Mouse (Mus musculus) T-helper 2 cell (primary cell): Measurements from ENCODE around the gene Ywhab.

Experiments
- in situ Hi-C: fragments of 300-600 bp; cut with MboI, MseI; formaldehyde crosslinking; loops from one replicate; pipeline ENCODE4 v1.15.1; 2025; ENCODE audit warnings: high pct_unique_total_duplicates

Gene Ywhab

DNA sequence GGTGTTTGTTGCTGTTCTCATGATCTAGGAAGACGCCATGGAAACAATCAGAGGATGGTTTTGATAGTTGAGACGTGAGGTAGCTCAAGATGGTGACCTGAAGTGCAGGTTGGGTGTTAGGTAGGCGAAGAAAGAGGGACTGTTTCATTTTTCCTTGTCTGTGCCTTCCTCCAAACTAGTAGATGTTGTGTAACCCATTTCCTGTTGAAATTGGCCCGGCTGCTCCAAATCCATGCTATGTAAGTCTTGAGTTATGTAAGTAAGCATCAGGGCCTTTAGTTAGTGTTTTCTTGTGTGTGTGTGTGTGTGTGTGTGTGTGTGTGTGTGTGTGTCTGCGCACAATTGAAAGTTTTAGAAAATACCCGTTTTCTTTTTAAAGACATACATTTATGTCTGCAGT is 14.5 kb downstream of the Ywhab start:
- in situ Hi-C loops, result no loop called here

DNA sequence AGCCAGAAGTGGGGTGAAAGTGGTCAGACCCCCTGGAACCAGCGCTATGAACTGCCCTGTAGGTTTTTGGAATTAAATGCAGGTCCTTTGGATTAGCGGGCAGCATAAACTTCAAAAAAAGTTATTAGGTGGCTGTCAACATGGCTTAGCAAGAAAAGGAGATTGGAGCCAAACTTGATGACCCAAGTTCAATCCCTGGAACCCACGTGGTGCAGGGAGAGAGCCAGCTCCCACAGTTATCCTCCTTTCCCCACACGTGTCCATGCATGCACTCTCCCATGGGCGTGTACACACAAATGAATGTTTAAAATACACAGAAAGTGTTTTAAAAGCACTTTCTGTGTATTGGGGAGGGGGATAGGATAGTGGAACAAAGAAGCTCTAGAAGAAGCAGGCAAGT is 15.7 kb downstream of the Ywhab start:
- in situ Hi-C loops, result no loop called here

DNA sequence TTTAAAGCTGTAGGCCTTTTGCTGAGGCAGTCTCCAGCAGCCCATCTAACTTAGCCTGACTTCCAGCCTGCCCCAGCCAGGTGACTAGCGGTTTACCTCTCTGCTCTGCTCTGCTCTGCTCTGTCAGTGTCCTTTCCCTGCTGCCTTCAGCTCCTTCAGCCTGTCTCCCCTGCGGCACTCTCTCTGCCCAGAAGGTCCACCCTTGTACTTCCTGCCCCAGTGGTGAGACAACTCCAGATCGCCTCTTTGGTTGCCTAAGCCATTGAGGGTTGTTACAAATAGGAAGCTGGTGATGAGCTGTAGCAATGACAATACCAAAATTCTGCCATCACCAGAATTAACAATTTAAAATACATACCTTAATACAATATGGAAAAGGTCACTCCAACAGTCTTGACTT is 16.2 kb downstream of the Ywhab start:
- in situ Hi-C loops, result no loop called here

DNA sequence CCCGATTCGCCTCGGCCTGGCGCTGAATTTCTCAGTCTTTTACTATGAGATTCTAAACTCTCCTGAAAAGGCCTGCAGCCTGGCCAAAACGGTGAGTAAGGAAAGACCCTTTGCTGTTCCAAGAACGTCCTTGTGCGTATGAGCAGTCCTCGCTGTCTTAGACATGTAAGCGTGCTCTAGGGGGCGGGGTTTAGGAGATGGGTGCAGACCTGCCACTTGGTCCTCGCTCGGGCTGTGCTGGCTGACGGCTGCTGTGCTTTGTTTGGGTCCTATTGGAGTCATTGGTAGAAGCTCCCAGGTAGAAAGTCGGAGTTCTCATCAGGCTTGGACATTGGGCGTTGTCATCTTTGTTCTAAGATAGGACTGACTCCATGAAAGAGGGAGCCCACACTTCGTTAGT is 20.5 kb downstream of the Ywhab start:
- in situ Hi-C loops, result no loop called here

DNA sequence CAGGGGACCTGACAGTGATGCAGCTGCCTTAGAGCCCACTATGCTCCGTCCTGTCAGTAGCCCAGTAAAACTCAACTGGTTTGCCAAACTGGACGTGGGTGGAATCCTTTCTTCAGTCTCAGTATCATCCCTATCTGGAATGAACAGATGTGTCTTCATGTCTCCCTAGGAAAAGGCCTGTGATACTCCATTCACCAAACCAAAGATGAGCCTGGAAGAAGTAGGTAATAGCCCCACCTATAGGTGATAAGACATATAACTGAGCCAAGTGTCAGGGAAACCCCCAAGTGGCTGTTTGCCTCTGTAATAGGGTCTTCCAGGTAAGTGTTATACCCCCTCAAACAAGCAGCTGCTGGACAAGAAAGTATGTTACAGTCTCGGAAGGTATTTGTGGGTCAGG is 24.1 kb downstream of the Ywhab start:
- in situ Hi-C loops, result no loop called here

DNA sequence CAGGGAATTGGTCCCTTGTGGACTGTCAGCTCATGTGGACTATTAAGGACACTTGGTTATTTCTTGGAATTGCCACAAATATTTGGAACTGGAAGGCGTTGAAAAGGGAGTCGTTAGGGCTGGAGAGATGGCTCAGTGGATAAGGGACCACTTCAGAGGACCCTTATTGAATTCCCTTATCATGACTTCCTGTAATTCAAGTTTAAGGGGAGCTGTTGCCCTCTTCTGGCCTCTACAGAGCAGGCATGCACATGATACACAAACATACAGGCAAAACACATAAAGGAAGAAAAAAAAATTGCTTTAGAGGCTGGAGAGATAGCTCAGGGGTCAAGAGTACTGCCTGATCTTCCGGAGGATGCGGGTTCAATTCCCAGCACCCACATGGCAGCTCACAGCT is 25.2 kb downstream of the Ywhab start:
- in situ Hi-C loops, result no loop called here

DNA sequence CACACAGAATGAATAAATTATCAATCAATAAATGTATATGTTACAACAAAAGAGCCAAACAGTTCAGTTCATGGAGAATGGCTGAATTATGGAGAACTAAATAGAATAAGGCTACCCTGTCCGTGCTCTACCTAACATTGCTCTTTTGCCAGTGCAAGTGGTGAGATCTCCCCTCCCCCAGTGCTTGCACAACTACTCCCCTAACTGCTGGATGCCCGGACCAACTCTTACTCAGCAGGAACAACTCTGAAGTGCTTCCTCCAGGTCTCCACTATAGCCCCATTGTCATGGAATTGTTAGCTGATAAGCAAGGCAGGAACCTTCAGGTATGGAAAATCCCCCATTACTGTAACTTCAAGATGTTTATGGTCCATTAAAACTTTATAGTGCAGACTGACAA is 27.3 kb downstream of the Ywhab start:
- in situ Hi-C loops, result no loop called here

DNA sequence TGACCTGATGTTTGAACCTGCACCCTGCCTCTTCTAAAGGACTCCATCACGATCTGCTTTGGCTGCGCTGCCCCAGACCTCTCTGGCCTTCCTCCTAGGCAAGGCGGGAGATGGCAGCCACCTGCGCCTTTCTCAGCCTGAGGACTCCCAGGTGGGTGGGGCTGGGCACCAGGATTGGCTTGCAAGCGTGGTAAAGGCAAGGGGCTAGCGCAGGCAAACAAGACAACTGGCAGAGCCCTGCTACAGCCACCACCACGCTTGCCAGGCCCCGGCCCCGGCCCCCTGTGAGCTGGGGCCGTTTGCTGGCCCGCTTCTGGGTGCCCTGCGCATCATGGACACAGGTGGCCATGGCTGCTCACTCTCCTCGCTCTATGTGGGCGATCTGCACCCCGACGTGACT is 30.4 kb downstream of the Ywhab start, which contains the start of gene Pabpc1l:
TSS of gene Pabpc1l (plus strand) at position 301 of the 400 bp plus-strand sequence.
- in situ Hi-C loops, result no loop called here

DNA sequence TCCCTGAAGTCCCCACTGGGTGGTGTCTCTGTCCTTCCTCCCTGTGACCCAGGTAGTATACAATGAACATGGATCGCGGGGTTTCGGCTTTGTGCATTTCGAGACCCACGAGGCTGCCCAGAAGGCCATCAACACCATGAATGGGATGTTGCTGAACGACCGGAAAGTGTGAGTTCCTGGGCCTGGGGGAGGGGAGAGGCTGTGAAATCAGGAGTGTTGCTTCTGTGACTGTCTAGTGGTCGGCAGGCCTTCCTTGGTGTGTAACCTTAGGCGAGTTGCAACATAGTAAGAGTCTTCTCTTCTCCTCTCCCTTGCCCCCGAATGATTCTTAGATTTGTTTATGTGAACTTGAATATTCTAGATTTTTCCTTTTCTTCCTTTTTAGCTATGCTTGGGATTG is 36.4 kb downstream of the Ywhab start:
- in situ Hi-C loops, result no loop called here

DNA sequence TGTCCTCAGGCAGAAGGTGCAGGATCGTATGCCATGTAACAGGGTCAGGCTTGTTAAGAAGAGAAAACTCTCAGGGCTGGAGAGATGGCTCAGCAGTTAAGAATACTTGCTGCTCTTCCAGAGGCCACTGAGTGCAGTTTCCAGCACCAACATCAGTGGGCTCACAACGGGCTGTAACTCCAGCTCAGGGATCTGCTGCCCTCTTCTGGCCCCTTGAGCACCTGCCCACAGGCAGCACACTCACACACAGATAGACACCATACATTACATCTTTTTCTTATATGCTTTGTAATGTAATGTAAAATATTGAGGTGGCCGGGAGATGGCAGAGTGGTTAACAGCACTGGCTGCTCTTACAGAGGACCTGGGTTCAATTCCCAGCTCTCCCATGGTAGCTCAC is 38.2 kb downstream of the Ywhab start:
- in situ Hi-C loops, result no loop called here

DNA sequence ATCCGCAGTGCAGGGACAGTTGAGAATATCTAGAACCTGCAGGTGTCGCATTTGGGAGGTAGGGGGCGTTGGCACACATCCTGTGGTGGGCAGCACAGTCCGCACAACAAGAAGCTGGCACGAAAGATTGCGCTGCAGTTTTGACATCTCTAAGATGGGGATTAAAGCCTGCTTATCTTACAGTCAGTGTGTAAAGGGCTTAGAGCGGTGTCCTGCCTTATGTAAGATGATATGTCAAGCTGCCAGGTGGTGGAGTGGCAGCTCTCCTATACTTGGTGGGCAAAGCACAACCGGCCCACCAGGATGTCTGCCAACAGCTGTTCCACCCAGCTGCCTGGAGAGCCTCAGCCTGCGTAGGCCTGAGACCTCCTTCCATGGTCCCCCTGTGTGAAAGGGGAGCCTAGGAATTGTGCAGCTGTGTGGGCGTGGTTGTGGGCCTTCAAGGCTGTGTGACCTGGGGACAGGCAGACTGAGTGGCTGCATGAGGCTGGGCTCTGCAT is 41.8 kb downstream of the Ywhab start:
- in situ Hi-C loops, result no loop called here

DNA sequence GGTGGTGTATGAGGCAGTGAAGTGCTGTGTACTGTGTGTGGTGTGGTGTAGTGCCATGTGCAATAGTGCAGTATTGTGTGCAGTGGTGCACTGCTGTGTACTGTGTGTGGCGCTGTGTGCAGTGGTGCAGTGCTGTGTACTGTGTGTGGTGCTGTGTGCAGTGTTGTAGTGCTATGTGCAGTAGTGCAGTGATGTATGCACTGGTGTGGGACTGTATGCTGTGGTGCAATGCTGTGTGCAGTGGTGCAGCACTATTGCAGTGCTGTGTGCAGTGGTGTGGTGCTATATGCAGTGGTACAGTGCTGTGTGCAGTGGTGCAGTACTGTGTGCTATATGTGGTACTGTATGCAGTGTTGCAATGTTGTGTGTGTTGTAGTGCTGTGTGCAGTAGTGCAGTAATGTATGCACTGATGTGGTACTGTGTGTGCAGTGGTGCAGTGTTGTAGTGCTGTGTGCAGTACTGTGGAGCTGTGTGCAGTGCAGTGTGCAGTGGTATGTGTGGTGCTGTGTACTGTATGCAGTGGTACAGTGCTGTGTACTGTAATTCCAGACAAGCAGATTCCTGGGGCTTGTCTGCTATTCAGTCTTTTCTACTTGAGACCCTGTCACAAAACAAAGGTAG is 43.8 kb downstream of the Ywhab start:
- in situ Hi-C loops, result no loop called here

DNA sequence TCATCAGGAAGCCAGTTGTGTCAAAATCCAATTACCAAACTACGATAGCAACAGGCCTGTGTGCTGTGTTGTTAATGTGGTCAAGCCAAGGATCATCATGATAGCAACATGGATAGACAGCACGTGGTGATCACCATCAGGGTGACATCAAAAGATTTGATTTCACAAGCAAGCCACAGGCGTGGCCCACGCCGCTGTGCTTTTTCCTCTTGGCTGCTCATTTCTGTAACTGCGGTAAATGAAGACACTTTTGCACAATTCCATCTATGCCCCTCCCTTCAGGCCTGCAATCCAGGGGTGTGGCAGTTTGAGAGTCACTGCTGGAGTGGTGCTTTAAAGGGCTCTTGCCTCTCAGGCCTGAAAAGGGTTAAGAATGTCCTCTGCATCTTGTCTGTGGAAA is 46.2 kb downstream of the Ywhab start:
- in situ Hi-C loops, result no loop called here

DNA sequence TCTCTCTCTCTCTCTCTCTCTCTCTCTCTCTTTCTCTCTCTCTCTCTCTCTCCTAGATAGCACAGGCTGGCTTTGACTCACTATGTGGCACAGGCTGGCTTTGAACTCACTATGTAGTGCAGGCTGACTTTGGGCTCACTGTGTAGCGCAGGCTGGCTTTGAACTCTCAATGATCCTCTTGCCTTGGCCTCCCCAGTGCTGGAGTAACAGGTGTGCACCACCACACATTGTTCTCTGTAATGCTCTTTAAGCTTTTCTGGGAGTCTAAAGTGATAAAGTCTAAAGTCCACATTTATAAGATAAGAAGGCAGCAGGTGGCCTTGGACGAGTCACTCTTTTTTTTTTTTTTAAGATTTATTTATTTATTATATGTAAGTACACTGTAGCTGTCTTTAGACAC is 46.8 kb downstream of the Ywhab start:
- in situ Hi-C loops, result no loop called here

DNA sequence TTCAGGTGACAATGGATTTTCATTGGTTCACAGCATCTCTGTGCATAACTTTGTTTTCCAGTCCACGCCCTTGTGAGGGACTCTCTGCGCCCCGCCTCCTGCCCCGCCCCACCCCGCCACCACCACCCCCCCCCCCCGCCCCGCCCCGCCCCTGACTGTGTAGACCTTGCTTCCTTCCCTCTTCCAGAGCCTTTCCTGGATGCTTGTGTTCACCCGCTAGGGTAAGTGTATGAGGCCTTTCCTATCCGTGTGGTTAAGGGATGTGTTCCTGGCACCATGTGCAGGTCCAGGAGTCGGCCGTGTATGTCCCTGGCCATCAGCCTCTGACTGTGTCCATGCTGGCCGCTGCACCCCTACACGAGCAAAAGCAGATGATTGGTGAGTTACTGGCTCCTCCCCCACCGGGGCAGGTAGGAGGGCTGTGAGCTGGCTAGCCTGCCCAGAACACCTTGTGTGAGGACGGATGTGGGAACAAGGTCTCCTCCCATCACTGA is 52.5 kb downstream of the Ywhab start:
- in situ Hi-C loops, result no loop called here

DNA sequence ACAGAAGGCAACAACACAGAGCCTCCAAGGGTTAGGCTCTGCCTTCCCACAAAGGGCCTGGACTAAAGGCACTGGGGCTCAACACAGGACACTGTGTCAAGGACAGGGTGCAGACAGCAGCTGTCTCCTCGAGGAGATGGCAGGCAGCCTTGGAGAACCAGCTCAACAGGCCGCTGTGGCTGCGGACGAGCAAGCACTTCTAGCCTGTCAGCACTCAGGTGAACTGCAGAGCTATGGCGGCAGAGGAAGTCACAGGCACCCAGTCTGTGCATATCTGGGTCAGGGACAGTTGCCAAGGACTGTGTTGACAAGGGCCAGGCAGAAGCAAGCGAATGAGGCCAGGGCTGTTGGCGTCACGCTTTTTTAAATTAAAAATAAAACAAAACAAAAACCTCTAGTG is 59.0 kb downstream of the Ywhab start:
- in situ Hi-C loops, result no loop called here

DNA sequence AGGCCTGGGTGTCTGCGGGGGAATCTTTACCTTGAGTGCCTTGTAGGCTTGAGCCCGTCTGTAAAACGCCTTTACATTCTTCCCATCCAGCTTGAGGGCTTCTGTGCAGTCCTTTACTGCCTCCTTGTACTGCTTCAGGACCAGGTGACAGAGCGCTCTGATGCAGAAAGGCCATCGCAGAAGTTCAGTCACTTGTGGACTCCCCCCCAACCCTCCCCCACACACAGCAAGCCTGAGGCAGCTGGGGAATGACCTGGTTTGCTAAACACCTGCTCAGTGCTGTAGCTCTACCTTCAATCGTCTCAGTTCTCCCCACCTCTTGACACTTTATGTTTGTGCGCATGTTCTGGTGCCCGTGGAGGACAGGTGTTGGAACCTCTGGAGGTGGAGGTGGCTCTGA is 59.9 kb downstream of the Ywhab start:
- in situ Hi-C loops, result no loop called here

DNA sequence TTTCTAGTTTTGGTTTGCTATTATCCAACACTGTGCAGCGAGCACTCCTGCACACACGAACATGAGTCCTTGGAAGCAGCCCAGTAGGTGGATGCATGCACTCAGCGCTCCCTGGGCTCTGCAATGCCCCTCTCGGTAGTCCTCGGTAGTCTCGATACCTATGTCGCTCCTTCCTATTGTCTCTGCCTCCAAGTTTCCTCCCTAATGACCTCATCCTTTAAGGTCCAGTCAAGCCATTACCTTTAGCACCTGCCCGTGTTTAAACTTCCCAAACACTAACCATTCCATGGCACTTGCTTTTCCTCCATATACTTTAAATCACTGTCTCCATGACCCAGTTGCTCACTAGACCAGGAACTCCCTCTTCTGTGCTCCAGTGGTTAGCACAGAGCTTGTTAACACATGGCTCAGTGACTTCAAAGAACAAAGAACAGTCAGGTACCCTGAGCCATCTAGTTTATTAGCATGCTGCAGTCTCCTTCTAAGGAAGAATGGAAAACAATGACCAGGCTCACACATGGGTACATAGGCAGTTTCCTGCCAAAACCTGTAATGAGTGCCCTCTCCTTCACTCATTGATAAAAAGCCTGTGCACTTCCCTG is 65.0 kb downstream of the Ywhab start:
- in situ Hi-C loops, result loop anchor here (5.0 kb wide), 1 partner anchor 57 kb away; no protein-coding TSS in a partner anchor
